Comparison of ENCODE assay signal across 28 mouse cellular contexts in the genomic region with DNA sequence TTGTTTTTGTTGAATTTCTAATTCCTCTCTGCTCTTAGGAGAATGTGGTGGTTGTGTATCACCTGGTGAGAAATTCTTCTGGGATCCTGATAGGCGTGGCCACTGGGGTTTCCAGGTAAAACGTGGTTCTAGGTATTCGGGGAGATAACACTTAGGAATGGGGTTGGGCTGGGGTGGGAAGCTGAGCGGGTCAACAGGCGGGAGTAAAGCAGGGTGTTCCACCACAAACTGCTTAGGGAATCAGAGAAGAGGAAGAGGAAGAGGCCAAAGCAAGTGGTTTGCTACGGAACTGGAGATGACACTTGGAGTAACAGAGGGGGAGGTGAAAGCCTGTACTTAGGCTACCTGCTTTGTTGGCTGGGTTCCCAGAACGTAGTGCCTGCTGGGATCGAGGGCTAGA.
A peak's percentile ranks its signal among the peaks of the same experiment; 100 is the strongest.
DNase-seq lines count a peak whose midpoint lies in the region; ATAC-seq and TF ChIP-seq lines count a peak whose summit lies in the region.
"Had no signal": no experiment of that assay in that cellular context is flagged by ENCODE, and none has a peak within 500 bp of the region (broad histone marks: within the 10 kb centered on the region; RNA-seq: fewer than 3 reads in every experiment).

No protein-coding gene starts in this region.

- no peak for ATAC-seq in embryonic facial prominence, embryonic 14.5 days (ENCODE audit: low read depth)
- no peak for ATAC-seq in lung, postnatal 0 days
- peak; percentile 85 for ATAC-seq in stomach, postnatal 0 days (ENCODE audit: low FRiP score, low TSS enrichment)
- ATAC-seq: activated CD4-positive, CD25-positive, alpha-beta regulatory T cell, adult 4 months; CD4-positive, CD25-positive, alpha-beta regulatory T cell, adult 4 months; forebrain, embryonic 14.5 days; forebrain, embryonic 16.5 days; Patski had no signal

- peak; percentile 49 for DNase-seq in embryonic facial prominence, embryonic 14.5 days (ENCODE audit: low spot score)
- DNase-seq in embryonic facial prominence, embryonic 10.5 days (ENCODE audit: low spot score), result no peak
- DNase-seq in heart, adult 11 months, result peak; percentile 80
- no peak for DNase-seq in heart, postnatal 36 days
- DNase-seq in lung, postnatal 0 days (ENCODE audit: low spot score), result peak; percentile 10
- no peak for DNase-seq in lung, adult 2 months
- DNase-seq in stomach, postnatal 0 days (ENCODE audit: low spot score), result peak; percentile 57
- DNase-seq: adrenal gland, postnatal 10 days; adrenal gland, postnatal 25 days; B cell, adult 2 months; cerebellum, adult 11 months; cerebellum, adult 18-20 months; cerebellum, adult 8-10 months; cerebellum, adult 9-11 months; cerebellum, postnatal 14 days; cerebellum, postnatal 36 days; embryo, embryonic 11 days had no signal

- H3K36me3 ChIP-seq in embryonic facial prominence, embryonic 14.5 days (ENCODE audit: control insufficient read depth, insufficient read depth, low read length), result no peaks in the 10 kb centered on the region
- no peaks in the 10 kb centered on the region for H3K36me3 ChIP-seq in embryonic facial prominence, embryonic 10.5 days (replicated peaks)
- H3K36me3 ChIP-seq in lung, postnatal 0 days (ENCODE audit: insufficient read depth, low read length), result no peaks in the 10 kb centered on the region
- no peaks in the 10 kb centered on the region for H3K36me3 ChIP-seq in stomach, postnatal 0 days (ENCODE audit: control insufficient read depth, insufficient read depth, low read length)
- H3K36me3 ChIP-seq: embryonic facial prominence, embryonic 12.5 days; embryonic facial prominence, embryonic 15.5 days; forebrain, embryonic 10.5 days; G1E had no signal

- no peak for TF ChIP-seq EP300 in lung, postnatal 0 days (IDR thresholded peaks at IDR 0.05)
- TF ChIP-seq EP300 in stomach, postnatal 0 days (optimal IDR thresholded peaks at IDR 0.05), result no peak

- no peak for TF ChIP-seq POLR2A in lung, adult 2 months (IDR thresholded peaks at IDR 0.05; ENCODE audit: borderline replicate concordance, extremely low read depth, low read depth, low read length)

- intact Hi-C loops in heart, postnatal 36 days (cut with DNase I), result no loop called here

- no peaks in the 10 kb centered on the region for H3K27me3 ChIP-seq in embryonic facial prominence, embryonic 14.5 days (replicated peaks; ENCODE audit: control insufficient read depth, insufficient read depth, low read length)
- no peaks in the 10 kb centered on the region for H3K27me3 ChIP-seq in embryonic facial prominence, embryonic 10.5 days (replicated peaks; ENCODE audit: low read depth, poor library complexity, severe bottlenecking)
- no peaks in the 10 kb centered on the region for H3K27me3 ChIP-seq in lung, postnatal 0 days (replicated peaks; ENCODE audit: insufficient read depth, low read length)
- H3K27me3 ChIP-seq in stomach, postnatal 0 days (ENCODE audit: control insufficient read depth, insufficient read depth, low read length), result no peaks in the 10 kb centered on the region
- H3K27me3 ChIP-seq: CH12.LX; embryonic facial prominence, embryonic 12.5 days; embryonic facial prominence, embryonic 15.5 days; Patski had no signal

- H3K4me1 ChIP-seq in embryonic facial prominence, embryonic 14.5 days (ENCODE audit: control insufficient read depth, insufficient read depth, low read length), result no peaks in the 10 kb centered on the region
- H3K4me1 ChIP-seq in embryonic facial prominence, embryonic 10.5 days, result no peaks in the 10 kb centered on the region
- no peaks in the 10 kb centered on the region for H3K4me1 ChIP-seq in lung, postnatal 0 days (ENCODE audit: insufficient read depth, low read depth, low read length)
- no peaks in the 10 kb centered on the region for H3K4me1 ChIP-seq in lung, adult 2 months (ENCODE audit: control insufficient read depth, insufficient read depth, low read length)
- H3K4me1 ChIP-seq in stomach, postnatal 0 days (replicated peaks; ENCODE audit: control insufficient read depth, insufficient read depth), result no peaks in the 10 kb centered on the region
- H3K4me1 ChIP-seq: embryonic facial prominence, embryonic 12.5 days; embryonic facial prominence, embryonic 15.5 days had no signal

- no peak overlapping the region for H3K27ac ChIP-seq in embryonic facial prominence, embryonic 14.5 days (replicated peaks; ENCODE audit: low read depth, low read length)
- no peak overlapping the region for H3K27ac ChIP-seq in embryonic facial prominence, embryonic 10.5 days (replicated peaks)
- H3K27ac ChIP-seq in lung, postnatal 0 days (ENCODE audit: low read length), result no peak overlapping the region
- H3K27ac ChIP-seq in stomach, postnatal 0 days (replicated peaks), result no peak overlapping the region
- H3K27ac ChIP-seq: embryonic facial prominence, embryonic 12.5 days; embryonic facial prominence, embryonic 15.5 days; forebrain, embryonic 10.5 days had no signal

- H3K9me3 ChIP-seq in embryonic facial prominence, embryonic 14.5 days (ENCODE audit: control insufficient read depth, low read length), result peaks cover 5% of the 10 kb centered on the region; the same call in 1 of the 2 replicates
- H3K9me3 ChIP-seq in embryonic facial prominence, embryonic 10.5 days, result peaks cover 3% of the 10 kb centered on the region; the same call in 1 of the 2 replicates
- H3K9me3 ChIP-seq in lung, postnatal 0 days (ENCODE audit: low read length), result no peaks in the 10 kb centered on the region
- no peaks in the 10 kb centered on the region for H3K9me3 ChIP-seq in stomach, postnatal 0 days (ENCODE audit: control insufficient read depth, low read length)
- H3K9me3 ChIP-seq: embryonic facial prominence, embryonic 12.5 days; embryonic facial prominence, embryonic 15.5 days had no signal

- no peak overlapping the region for H3K4me2 ChIP-seq in embryonic facial prominence, embryonic 14.5 days (ENCODE audit: low read depth, low read length)
- H3K4me2 ChIP-seq in lung, postnatal 0 days (replicated peaks; ENCODE audit: low read depth, low read length), result no peak overlapping the region
- no peak overlapping the region for H3K4me2 ChIP-seq in stomach, postnatal 0 days (replicated peaks; ENCODE audit: low read depth)
- H3K4me2 ChIP-seq: embryonic facial prominence, embryonic 12.5 days; embryonic facial prominence, embryonic 15.5 days had no signal

- WGBS in embryonic facial prominence, embryonic 14.5 days, result 76% methylated on average over 8 of the region's 8 CpGs
- WGBS in embryonic facial prominence, embryonic 10.5 days, result 88% methylated on average over 8 of the region's 8 CpGs
- 49% methylated on average over 8 of the region's 8 CpGs for WGBS in lung, postnatal 0 days
- WGBS in lung, adult 2 months, result 63% methylated on average over 8 of the region's 8 CpGs
- 63% methylated on average over 8 of the region's 8 CpGs for WGBS in stomach, postnatal 0 days

- no peak overlapping the region for H3K4me3 ChIP-seq in embryonic facial prominence, embryonic 14.5 days (ENCODE audit: low read depth, low read length)
- H3K4me3 ChIP-seq in embryonic facial prominence, embryonic 10.5 days, result no peak overlapping the region
- H3K4me3 ChIP-seq in lung, postnatal 0 days (ENCODE audit: low read depth, low read length), result no peak overlapping the region
- no peak overlapping the region for H3K4me3 ChIP-seq in lung, adult 2 months (replicated peaks; ENCODE audit: extremely low read depth, low read depth, low read length)
- H3K4me3 ChIP-seq in stomach, postnatal 0 days (ENCODE audit: low read depth, low read length), result no peak overlapping the region
- H3K4me3 ChIP-seq: embryonic facial prominence, embryonic 12.5 days; embryonic facial prominence, embryonic 15.5 days; erythroblast, embryonic 14.5 days; forebrain, embryonic 10.5 days had no signal

- H3K9ac ChIP-seq in embryonic facial prominence, embryonic 14.5 days (ENCODE audit: low read depth, low read length), result no peak overlapping the region
- no peak overlapping the region for H3K9ac ChIP-seq in lung, postnatal 0 days (replicated peaks; ENCODE audit: low read depth)
- no peak overlapping the region for H3K9ac ChIP-seq in stomach, postnatal 0 days (ENCODE audit: low read length)
- H3K9ac ChIP-seq: embryonic facial prominence, embryonic 12.5 days; embryonic facial prominence, embryonic 15.5 days had no signal

- no peak for TF ChIP-seq CTCF in lung, postnatal 0 days (IDR thresholded peaks at IDR 0.05)
- TF ChIP-seq CTCF in lung, adult 2 months (IDR thresholded peaks at IDR 0.05; ENCODE audit: insufficient read depth, low read length), result no peak
- no peak for TF ChIP-seq CTCF in stomach, postnatal 0 days (IDR thresholded peaks at IDR 0.05; ENCODE audit: low read depth)

Comparison
In these comparisons a context has a peak if more than half of its experiments do, and no peak if none do; other contexts are left out.
1. DNase-seq: peak in embryonic facial prominence, embryonic 14.5 days (single experiment), heart, adult 11 months (single experiment), lung, postnatal 0 days (single experiment) and stomach, postnatal 0 days (single experiment); none in embryonic facial prominence, embryonic 10.5 days (single experiment), heart, postnatal 36 days (0 of 2) and lung, adult 2 months (single experiment).